Mouse (Mus musculus): ENCODE data around the gene Zfp972.
"Not testable (repeated sequence)": the region's sequence is repeated elsewhere in the genome, so short reads cannot be mapped to it uniquely, and the experiment has no call there.

DNA sequence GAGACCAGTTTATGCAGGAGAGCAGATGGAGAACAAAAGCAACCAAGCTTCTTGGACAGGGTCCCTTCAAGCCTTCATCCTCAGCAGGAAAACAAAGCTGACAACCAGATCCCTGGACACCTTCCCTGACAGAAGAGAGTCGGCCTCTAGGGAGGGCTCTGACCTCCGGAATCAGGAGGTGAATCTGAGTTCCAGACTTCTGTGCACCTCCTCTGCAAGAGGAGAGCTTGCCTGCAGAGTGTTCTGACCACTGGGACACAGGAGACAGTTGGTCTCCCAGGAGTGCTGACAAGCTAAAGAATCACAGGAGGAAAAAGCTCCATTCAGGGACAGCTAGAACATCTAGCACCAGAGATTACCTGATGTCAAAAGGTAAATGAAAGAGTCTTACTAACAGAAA, 63.2 kb downstream of the Zfp972 start:
- TF ChIP-seq CTCF (IDR thresholded peaks at IDR 0.05; ENCODE audit: insufficient read depth, low read length); POLR2A (IDR thresholded peaks at IDR 0.05; ENCODE audit: borderline replicate concordance, extremely low read depth, low read depth, low read length): not testable (repeated sequence)
